Mouse (Mus musculus) bone marrow macrophage, adult 2 months (primary cell): ENCODE data around the gene Mras.

ENCODE experiments used
- CTCF ChIP-seq: IDR thresholded peaks from 2 replicates; pipeline ENCODE4 v1.5.1; 2012; ENCODE audit warnings: low read depth, mild to moderate bottlenecking, low read length, moderate library complexity
- POLR2A ChIP-seq: IDR thresholded peaks from 2 replicates; pipeline ENCODE4 v1.6.1; 2012; ENCODE audit warnings: mild to moderate bottlenecking, low read depth, low read length, borderline replicate concordance

DNA sequence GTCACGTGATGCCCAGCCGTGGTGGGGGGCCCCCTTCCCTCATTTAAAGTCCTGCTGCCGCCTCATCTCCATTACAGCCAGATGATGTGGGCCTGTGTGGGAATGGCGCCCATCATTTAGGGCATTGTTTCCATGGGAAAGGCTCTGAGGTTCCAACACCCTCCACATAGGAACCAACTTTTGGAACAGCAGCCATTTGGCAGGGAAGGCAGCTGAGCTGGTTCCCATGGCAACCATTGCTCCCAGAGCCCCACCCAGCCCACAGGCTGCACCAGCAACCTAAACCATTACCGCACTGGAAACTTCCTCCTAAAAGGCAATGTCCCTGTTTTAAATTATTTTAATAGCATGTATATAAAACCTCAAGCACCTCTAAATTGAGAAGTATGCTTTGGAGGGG lies 18.8 kb downstream of the Mras start:
- TF ChIP-seq CTCF: no peak
- TF ChIP-seq POLR2A: no peak
